Mouse (Mus musculus): ENCODE results near the gene Hacd3. TPM values are rescaled to one million over a fixed set of nuclear protein-coding genes. Genes with fewer than 3 reads are reported as not detected.
"Not testable (repeated sequence)": the region's sequence is repeated elsewhere in the genome, so short reads cannot be mapped to it uniquely, and the experiment has no call there.

The Hacd3 gene
- polyA plus RNA-seq, 1 experiment: 0.27 TPM

- no peaks in the 10 kb centered on the region for H3K9me3 ChIP-seq (ENCODE audit: control insufficient read depth, low read length)
- TF ChIP-seq GATA1 (IDR thresholded peaks at IDR 0.05; ENCODE audit: low read length) (peak; percentile 81), TAL1 (IDR thresholded peaks at IDR 0.05; ENCODE audit: low read length) (no peak)
- H3K36me3 ChIP-seq (ENCODE audit: control insufficient read depth): peaks cover 37% of the 10 kb centered on the region
- H3K4me1 ChIP-seq (ENCODE audit: control insufficient read depth): peaks cover 37% of the 10 kb centered on the region
- H3K27me3 ChIP-seq (ENCODE audit: control insufficient read depth): no peaks in the 10 kb centered on the region
- H3K4me3 ChIP-seq (replicated peaks): peak within 1 kb of the TSS; percentile 98
These were observed 11.0 kb upstream of the Hacd3 start, which contains the start of gene Dpp8 for GRCm38 (mm10) chr9:65032269-65033108. Gene Dpp8, plus strand, starts transcription at chr9:65032414.

GRCm38 (mm10) chr9:65031894-65032268 is 10.4 kb upstream of the Hacd3 start:
- no peak for TF ChIP-seq TAL1 (IDR thresholded peaks at IDR 0.05; ENCODE audit: low read length)
- no peak for TF ChIP-seq GATA1 (IDR thresholded peaks at IDR 0.05; ENCODE audit: low read length)
- peak overlapping the region; percentile 98 for H3K4me3 ChIP-seq (replicated peaks)
- peaks cover 31% of the 10 kb centered on the region for H3K36me3 ChIP-seq (ENCODE audit: control insufficient read depth)
- H3K9me3 ChIP-seq (ENCODE audit: control insufficient read depth, low read length): no peaks in the 10 kb centered on the region
- H3K4me1 ChIP-seq (ENCODE audit: control insufficient read depth): peaks cover 37% of the 10 kb centered on the region
- H3K27me3 ChIP-seq (ENCODE audit: control insufficient read depth): no peaks in the 10 kb centered on the region

- Histone ChIP-seq H3K4me1 (ENCODE audit: control insufficient read depth) (peaks cover 37% of the 10 kb centered on the region), H3K36me3 (ENCODE audit: control insufficient read depth) (peaks cover 26% of the 10 kb centered on the region), H3K4me3 (replicated peaks) (peak overlapping the region; percentile 16)
- H3K9me3 ChIP-seq (ENCODE audit: control insufficient read depth, low read length); H3K27me3 ChIP-seq (ENCODE audit: control insufficient read depth): not testable (repeated sequence)
These were observed 9.9 kb upstream of the Hacd3 start for GRCm38 (mm10) chr9:65031355-65031754.

- H3K4me3 ChIP-seq (replicated peaks): no peak overlapping the region
- TF ChIP-seq GATA1 (IDR thresholded peaks at IDR 0.05; ENCODE audit: low read length) (no peak), TAL1 (IDR thresholded peaks at IDR 0.05; ENCODE audit: low read length) (no peak)
- H3K4me1 ChIP-seq (ENCODE audit: control insufficient read depth): peaks cover 24% of the 10 kb centered on the region
- H3K9me3 ChIP-seq (ENCODE audit: control insufficient read depth, low read length): 0 out of 2 replicates have a peak, but pooled peaks cover 3% of the 10 kb centered on the region
- H3K27me3 ChIP-seq (ENCODE audit: control insufficient read depth): 0 out of 2 replicates have a peak, but pooled peaks cover 2% of the 10 kb centered on the region
- H3K36me3 ChIP-seq (ENCODE audit: control insufficient read depth): no peaks in the 10 kb centered on the region
These were observed 6.8 kb upstream of the Hacd3 start for GRCm38 (mm10) chr9:65028313-65028712.

GRCm38 (mm10) chr9:65027241-65027640 is 5.7 kb upstream of the Hacd3 start:
- Histone ChIP-seq H3K4me3 (replicated peaks) (no peak overlapping the region), H3K4me1 (ENCODE audit: control insufficient read depth) (peaks cover 26% of the 10 kb centered on the region), H3K36me3 (ENCODE audit: control insufficient read depth) (no peaks in the 10 kb centered on the region), H3K27me3 (ENCODE audit: control insufficient read depth) (0 out of 2 replicates have a peak, but pooled peaks cover 2% of the 10 kb centered on the region), H3K9me3 (ENCODE audit: control insufficient read depth, low read length) (0 out of 2 replicates have a peak, but pooled peaks cover 3% of the 10 kb centered on the region)
- TF ChIP-seq TAL1 (IDR thresholded peaks at IDR 0.05; ENCODE audit: low read length) (no peak), GATA1 (IDR thresholded peaks at IDR 0.05; ENCODE audit: low read length) (no peak)

GRCm38 (mm10) chr9:65023447-65023846 is 2.0 kb upstream of the Hacd3 start:
- no peak for TF ChIP-seq TAL1 (IDR thresholded peaks at IDR 0.05; ENCODE audit: low read length)
- TF ChIP-seq GATA1 (IDR thresholded peaks at IDR 0.05; ENCODE audit: low read length): no peak
- 0 out of 2 replicates have a peak, but pooled peaks cover 3% of the 10 kb centered on the region for H3K9me3 ChIP-seq (ENCODE audit: control insufficient read depth, low read length)

GRCm38 (mm10) chr9:65022580-65023135 is 1.2 kb upstream of the Hacd3 start:
- peaks cover 52% of the 10 kb centered on the region for H3K4me1 ChIP-seq (ENCODE audit: control insufficient read depth)
- H3K4me3 ChIP-seq (replicated peaks): no peak overlapping the region
- TF ChIP-seq GATA1 (IDR thresholded peaks at IDR 0.05; ENCODE audit: low read length) (no peak), TAL1 (IDR thresholded peaks at IDR 0.05; ENCODE audit: low read length) (no peak)
- 0 out of 2 replicates have a peak, but pooled peaks cover 3% of the 10 kb centered on the region for H3K9me3 ChIP-seq (ENCODE audit: control insufficient read depth, low read length)
- 0 out of 2 replicates have a peak, but pooled peaks cover 2% of the 10 kb centered on the region for H3K27me3 ChIP-seq (ENCODE audit: control insufficient read depth)
- peaks cover 10% of the 10 kb centered on the region for H3K36me3 ChIP-seq (ENCODE audit: control insufficient read depth)

More at GRCm38 (mm10) chr9:65023447-65023846, 2.0 kb upstream of the Hacd3 start:
- Histone ChIP-seq H3K4me1 (ENCODE audit: control insufficient read depth) (peaks cover 44% of the 10 kb centered on the region), H3K36me3 (ENCODE audit: control insufficient read depth) (peaks cover 5% of the 10 kb centered on the region), H3K4me3 (replicated peaks) (no peak overlapping the region), H3K27me3 (ENCODE audit: control insufficient read depth) (0 out of 2 replicates have a peak, but pooled peaks cover 2% of the 10 kb centered on the region)

GRCm38 (mm10) chr9:65021887-65022579 is 540 bp upstream of the Hacd3 start:
- H3K27me3 ChIP-seq (ENCODE audit: control insufficient read depth): 0 out of 2 replicates have a peak, but pooled peaks cover 2% of the 10 kb centered on the region
- peaks cover 12% of the 10 kb centered on the region for H3K36me3 ChIP-seq (ENCODE audit: control insufficient read depth)
- TF ChIP-seq GATA1 (IDR thresholded peaks at IDR 0.05; ENCODE audit: low read length) (no peak), TAL1 (IDR thresholded peaks at IDR 0.05; ENCODE audit: low read length) (no peak)
- H3K9me3 ChIP-seq (ENCODE audit: control insufficient read depth, low read length): 0 out of 2 replicates have a peak, but pooled peaks cover 3% of the 10 kb centered on the region
- peak overlapping the region; percentile 89 for H3K4me3 ChIP-seq (replicated peaks)
- H3K4me1 ChIP-seq (ENCODE audit: control insufficient read depth): peaks cover 56% of the 10 kb centered on the region
